Mouse (Mus musculus) olfactory bulb, adult 2 months (tissue): ENCODE data around the gene Vrk3.

Experiments used
- CTCF ChIP-seq: fragments of 200-500 bp; IDR thresholded peaks from 2 replicates; pipeline ENCODE4 v1.5.1; 2012; ENCODE audit warnings: low read depth, mild to moderate bottlenecking, low read length, moderate library complexity; ENCODE audit not compliant: insufficient read depth
- POLR2A ChIP-seq: fragments of 200-500 bp; IDR thresholded peaks from 2 replicates; pipeline ENCODE4 v1.6.1; 2012; ENCODE audit warnings: mild to moderate bottlenecking, low read depth, low read length, moderate library complexity; ENCODE audit not compliant: insufficient read depth

DNA sequence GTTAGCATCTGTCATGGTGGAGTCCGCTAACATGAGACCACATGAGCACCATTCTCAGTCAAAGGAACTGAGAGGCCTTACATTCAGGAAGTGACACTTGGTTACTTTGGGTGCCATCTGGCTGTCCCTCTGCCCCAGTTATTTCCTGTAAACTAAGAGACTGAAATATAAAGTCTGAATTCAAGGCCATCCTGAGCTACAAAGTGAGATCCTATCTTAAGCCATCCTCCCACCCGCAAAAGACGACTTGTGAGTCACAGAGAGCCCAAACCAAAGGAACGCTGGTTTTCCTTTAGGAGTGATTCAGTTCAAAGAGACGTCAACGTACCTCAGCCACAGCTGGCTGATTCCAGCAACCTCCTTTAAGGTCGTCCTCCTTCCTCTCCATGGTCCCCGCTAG, 6.9 kb upstream of the Vrk3 start:
- TF ChIP-seq CTCF (no peak), POLR2A (no peak)
